Mouse (Mus musculus) T-cell, adult 2 months (primary cell): ENCODE measurements around the gene Resp18.

Experiments
- DNase-seq: peaks from one replicate; pipeline ENCODE4 v3.0.0; 2022; ENCODE audit warnings: low spot score

Resp18 gene

DNA sequence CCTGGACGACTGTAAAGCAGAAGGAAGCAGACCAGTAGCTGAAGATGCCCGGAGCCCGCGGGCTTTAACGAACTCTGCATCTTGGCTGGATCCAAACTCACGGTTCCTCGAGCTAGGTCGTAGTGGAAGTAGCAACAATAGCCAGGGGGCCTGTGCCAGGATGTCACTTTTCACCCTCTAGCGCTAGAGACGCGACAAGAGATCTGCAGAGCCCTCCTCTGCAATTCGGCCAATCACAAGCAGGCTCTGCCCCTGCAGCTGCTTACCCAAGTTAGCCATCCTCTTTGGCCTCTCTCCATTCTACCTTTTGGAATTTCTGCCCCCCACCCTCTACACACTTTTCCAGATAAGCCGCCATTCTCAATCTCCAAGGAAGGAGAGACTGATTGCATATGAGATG is at the start of gene Resp18:
Gene Resp18, minus strand, starts transcription at position 188 of the 400 bp plus-strand sequence.
- DNase-seq = no peak

DNA sequence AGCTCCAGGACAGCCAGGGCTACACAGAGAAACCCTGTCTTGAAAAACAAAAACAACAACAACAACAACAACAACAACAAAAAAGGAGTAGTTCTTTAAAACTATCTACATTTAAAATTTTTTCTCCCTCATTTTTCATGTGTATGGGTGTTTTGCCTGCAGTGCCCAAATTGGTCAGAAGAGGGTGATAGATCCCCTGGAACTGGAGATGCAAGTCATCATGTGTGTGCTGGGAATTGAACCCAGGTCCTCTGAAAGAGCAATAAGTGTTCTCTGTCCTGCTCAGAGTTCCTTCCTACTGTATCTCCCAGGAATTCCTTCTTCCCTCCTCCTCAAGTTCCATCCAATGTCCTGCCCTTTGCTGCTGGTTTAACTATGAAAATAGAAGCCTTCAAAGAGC is 49.2 kb upstream of the Resp18 start:
- DNase-seq = no peak

DNA sequence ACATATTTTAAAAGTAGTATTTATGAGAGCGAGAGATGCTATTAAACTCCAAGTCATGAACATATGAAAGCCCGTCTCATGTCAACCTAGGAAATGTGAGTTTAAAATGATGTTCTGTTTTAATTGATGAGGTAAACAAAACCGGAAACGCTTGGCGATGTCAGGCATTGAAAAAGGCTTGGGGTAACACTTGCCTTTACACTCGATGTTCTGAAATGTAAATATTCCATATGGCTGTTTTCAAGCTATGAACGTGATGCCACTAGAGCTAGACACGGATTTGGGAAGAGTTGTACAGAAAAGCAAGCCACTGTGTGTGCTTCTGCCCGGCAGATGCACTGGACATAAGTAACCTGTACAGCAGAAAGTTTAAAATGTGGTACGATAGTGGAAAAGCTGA is 41.0 kb upstream of the Resp18 start:
- DNase-seq = no peak

DNA sequence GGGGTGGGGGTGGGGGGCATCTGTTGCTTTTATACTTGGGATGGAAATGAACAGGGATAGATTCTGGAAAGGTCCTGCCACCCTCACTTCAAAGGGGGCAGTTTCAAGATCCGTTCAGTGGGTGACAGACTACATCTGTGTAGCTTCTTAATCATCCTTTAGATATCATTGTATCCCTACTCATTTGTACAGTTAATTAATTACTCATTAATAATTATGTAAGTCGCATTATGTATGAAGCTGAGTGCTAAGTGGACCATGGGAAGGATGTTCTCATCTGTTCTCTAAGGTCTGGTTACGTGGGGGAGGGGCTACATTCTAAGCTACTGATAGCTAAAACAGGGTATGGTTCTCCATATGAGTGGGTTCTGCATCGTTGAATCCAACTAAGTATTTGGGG is 40.5 kb upstream of the Resp18 start:
- no peak for DNase-seq

DNA sequence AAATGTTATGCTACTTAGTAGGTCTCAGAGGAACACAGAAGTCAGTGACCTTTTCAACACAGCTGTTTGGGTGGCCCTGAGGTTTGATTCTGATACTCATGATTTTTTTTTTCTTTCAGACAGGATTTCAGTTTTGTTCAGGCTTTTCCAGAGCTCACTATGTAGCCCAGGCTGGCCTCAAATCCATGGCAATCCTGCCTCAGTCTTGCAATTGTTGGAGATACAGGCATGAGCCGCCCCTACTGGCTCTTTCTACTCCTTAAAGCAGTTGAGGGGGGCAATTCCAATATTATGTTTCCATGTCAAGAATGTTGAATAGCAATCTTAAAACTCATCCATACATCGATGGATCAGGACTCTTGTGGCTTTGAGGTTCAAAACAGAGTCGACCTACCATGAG is 40.1 kb upstream of the Resp18 start:
- no peak for DNase-seq

DNA sequence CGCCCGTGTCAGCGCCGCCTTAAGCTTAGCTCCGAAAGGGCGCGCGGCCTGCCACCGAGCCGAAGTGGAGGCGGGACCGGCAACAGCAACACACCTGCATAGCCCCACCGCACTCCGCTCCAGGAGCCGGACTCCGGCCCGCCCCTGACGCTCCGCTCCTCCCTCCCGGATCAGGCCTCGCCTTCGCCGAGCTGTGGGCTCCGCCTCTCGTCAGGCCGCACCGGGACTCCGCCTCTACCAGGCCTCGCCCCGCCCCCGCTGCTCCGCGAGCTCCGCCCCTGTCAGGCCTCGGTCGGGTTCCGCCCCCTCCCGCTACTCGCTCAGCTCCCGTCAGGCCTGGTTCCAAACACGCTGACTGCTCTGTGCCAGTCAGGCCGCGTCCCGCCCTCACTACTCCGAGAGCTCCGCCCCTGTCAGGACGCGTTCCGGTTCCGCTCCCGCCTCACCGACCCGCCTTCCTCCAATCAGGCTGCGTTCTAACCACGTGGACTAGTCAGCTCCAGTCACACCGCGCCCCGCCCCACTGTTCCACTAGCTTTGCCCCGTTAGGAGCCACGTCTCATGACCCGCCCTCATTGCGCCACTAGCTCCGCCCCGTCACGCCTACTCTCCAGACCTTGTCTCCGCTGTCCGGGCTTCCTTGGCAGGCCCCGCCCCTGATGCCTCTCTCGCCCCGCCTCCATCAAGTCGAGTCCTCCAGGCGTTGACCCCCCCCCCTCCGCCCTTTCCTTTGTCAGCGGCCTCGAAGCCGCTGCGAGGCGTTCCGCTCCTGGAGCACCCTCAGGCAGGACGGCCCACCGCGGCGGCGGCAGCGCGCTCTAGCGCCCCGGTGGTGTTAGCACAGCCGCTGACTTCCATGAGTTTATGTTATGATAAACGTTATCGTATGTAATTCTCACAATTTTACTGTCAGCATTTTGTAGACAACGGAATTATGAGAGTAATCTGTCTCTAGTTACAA is 39.3 kb upstream of the Resp18 start, which contains the start of gene Dnpep:
Gene Dnpep, minus strand, starts transcription at position 750 of the 961 bp plus-strand sequence.
- peak; percentile 100 for DNase-seq

DNA sequence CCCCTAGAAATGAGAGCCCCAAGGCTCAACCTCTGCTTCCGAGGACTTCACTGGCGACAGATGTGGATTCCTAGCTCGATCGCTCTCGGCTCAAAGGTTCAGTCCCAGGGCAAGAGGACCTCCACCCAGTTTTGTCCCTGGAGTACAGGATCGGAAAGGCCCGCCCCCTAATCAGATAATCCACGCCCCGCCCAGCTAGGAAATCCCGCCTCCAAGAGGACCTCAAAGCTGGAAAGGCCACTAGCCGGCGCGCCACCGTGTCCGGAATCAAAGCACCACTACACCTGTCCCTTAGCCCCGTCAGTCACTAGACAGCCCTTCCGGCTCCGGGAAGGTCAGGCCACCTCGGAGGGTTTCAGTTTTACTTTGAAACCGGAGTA is 38.6 kb upstream of the Resp18 start:
- DNase-seq = no peak

DNA sequence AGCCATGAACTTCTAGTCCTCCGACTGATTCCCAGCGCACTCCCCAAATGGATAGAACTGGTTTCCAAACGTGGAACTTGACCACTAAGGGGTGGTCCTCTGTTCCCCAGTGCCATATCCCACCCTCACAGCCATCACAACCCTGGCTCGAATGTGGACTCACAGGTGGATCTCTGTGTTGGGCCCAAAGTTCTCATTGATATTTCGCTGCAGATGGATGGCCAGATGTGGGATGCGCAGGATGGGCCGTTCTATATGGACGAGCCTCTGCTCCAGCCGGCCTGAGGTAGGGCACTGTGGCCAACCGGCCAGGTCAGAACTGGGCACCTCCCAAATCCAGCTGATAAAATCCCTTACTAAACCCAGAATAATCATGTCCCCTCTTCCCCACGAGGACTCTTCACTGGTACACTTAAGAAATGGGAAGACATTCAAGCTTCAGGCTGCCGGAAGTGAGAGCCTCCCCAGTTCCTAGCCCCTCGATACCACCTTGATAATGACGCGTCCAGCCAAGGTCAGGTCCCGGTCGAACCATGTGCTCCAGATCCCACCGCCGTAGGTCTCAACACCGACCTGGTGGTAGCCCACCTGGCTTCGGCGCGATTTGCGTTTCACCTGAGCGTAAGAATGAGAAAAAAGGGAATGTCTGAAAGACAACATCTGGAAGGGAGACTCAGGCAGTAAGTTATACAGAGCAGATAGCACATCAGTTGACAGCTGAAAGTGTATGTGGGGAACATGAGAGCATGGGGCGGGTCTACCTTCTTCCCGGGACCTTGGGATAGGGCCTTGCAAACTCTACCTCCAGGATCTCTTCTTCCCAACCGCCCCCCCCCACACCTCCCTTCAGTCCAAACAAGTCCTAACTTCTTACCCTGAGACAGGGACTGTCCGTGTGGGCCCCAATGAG is 37.5 kb upstream of the Resp18 start:
- no peak for DNase-seq

DNA sequence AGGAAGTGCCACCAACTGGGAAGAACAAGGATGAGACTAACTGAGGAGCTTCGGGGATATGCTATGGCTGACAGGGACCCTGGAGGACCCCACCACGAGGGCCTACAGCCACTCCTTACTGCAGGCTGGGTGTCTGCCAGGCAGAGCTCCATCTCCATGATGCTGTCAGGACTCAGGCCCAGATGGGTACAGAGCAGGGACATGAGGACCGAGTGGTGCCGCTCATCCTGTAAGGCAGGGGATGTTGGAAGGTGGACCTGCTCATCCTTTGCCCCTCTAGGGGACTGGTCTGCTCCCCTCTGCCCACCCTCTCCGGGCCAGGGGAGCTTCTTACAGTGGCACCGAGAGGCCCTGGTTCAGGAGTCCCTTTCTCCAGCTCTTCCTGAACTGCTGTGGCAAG is 36.8 kb upstream of the Resp18 start:
- DNase-seq = no peak

DNA sequence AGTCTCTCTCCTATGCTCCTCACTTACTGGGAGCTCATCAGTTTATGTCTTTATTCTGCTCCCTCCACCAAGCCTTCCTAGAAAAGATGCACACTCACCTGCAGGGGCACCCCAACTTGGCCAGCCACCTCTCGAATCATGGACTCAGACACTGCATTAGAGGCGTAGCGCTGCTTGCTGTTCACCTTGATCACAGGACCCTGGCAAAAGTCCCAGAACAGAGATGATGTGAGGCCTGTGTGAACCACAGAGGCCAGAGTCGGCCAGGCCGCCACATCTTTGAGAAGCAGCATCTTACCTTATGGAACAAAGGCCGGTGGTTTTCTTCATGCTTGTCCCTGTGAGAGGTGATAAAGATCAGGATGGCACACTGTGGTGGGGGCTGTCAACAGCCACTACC is 33.5 kb upstream of the Resp18 start:
- DNase-seq = no peak

DNA sequence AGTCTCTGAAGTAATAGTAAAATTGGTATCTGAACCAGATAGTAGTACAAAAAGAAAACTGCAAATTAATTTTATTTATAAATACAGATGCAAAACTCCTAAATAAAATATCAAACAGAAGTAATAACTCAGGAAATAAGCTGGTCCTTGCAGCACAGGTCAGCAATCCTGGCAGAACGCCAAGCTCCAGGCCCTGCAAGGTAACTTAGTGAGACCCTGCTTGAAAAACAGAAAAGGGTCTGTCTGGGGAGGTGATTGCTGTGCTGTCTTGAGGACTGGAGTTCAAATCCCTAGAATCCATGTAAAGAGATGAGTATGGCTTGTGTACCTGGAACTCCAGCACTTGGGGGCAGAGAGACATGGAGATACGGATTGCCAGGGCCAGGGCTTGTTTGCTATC is 26.4 kb upstream of the Resp18 start:
- no peak for DNase-seq

DNA sequence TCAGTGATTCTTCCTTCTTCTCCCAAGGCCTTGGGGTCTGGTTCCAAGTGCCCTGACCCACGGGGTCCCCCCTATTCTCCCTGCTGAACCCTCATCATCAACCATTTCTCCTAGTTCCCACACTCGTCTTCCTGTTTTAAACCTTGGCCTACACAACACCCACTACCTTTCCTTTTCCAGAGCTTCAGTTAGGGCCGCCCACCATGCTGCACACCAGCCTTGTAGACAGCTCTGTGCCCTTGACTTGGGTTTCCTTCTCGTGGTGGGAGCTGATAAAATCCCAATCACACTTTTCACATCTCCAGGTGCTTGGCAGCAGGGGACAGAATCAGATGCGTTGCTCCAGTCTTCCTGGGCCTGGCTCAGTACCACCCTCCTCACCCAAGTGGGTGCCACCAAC is 16.1 kb upstream of the Resp18 start:
- DNase-seq = no peak

DNA sequence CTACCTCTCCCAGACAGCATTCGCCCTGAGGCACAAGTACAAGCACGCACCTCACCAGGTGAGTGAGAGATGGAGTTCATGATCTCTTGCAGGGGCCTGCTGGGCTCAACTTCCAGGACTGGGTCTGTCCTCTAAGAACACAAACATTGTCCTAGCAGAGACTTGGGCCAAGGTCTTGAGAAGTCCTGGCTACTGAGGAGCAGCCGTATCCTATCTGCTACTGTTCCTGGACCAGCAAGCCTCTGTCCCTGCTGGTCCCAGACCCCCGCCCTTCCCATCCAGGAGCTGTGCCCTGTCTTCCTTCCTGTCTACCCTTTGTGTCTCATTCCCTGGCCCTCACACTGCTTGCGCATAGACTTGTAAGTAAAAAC is 15.1 kb upstream of the Resp18 start:
- DNase-seq = no peak

DNA sequence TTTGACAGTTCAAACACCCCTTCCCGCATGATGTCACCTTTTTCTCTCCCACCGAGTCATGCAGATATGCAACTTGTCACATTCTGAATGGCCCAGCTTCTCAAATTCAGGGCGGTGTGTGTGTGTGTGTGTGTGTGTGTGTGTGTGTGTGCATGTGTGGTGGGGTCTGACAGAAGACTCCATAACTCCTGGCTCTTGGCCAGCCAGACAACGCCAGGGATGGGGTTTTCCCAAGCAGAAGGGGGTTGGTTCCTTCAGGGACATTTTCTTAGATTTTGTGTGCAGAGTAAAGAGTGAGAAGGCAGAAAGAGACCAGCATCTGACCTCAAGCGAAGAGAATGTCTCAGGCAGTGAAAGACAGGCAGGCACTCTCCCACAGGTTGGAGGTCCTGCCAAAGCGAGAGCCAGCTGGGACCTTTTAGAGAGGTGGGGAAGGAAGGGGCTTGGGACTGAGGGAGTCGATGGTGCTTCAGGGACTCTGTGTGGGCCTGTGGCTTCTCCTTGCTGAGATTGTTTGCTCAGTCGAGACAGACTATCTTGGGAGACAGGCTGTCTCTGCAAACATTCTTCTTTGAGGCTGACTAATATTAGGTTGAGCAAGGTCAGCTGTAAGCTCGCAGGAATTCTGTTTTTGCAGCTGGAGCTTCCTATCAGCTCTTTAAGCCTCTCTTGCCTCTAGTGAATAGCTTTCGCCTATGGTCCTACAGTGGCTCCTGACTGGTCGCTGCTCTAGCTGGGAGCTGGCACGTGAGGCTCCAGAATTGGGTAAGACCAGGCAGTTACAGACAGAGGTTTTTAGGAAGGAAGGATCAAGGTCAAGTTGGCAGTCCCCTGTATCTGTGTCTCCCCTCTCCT is 14.5 kb upstream of the Resp18 start:
- DNase-seq = no peak

DNA sequence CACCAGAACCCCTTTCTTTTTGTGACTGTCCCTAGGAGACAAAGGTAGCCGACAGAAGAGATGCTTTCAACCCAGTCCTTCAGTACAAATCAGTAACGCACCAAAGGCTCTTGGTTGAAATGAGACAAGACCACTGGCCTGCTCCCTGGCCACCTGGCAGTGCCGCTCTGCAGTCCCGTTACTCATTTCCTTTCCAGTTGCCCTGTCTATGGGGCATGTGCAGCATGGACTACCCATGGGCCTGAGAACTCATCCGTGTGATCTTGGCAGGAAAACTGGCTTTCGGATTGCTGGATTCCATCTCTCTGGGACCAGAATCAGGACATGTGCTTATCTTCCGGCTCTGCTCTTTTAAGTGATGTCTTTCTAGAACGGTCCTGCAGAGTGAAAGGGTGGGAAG is 13.1 kb upstream of the Resp18 start:
- DNase-seq = no peak

DNA sequence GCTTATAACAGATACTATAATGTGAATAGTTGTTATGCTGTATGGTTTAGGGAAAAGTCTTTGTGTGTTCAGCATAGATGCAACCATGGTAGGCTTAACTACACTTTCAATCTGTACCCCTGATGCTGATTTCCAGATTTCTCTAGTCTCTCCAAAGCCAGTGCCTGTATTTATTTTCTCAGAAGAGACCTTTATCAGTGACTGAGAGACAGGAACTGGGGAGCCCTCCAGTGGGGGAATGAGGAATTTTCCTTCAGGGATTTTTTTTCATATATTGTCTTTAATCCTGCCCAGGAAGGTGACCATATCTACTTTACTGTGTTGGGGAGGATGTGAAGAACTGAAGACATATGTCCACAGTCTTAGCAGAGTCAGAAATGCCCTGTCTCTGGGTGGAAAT is 12.4 kb upstream of the Resp18 start:
- DNase-seq = no peak

DNA sequence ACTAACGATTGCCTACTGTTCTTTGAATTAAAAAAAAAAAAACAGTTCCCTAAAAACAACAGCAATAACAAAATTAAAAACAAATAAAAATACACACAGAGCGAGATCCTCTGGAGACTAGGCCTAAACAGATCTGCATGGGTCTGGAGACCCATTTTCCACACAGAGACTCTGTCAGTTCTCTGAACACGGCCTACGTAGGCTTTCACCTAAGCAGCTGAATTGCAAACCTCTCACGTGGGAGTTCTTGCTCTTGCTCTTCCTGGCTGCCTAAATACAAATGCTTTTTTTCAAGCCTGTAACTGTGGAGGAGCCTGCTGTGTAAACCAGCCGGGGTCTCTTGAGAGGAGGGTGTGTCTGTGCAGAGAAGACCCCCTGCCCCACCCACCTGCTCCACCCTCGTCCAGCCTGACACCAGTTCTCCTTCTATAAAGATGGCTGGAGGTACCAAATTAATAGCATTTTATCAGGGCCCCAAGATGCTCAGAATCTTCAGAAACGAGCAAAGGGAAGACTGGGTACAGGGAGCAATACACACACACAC is 11.7 kb upstream of the Resp18 start:
- no peak for DNase-seq

DNA sequence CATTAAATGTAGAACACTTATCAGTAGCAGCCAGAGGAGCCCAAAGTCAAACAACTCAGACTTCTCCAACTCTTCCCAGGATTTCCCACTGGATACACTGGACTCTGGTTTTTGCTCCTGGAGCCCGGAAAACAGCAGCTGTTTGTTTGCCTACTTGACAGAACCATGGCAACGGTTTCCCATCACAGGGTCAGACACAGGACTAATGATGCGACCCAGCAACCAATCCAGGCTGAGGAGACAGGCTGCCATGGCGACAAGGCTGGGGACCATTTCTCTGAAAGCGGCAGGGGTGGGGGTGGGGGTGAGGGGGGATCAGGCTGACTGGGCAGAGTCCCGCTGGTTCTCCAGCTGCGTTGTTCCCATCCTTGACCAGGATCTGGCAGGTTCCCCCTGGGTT is 11.2 kb upstream of the Resp18 start:
- no peak for DNase-seq

DNA sequence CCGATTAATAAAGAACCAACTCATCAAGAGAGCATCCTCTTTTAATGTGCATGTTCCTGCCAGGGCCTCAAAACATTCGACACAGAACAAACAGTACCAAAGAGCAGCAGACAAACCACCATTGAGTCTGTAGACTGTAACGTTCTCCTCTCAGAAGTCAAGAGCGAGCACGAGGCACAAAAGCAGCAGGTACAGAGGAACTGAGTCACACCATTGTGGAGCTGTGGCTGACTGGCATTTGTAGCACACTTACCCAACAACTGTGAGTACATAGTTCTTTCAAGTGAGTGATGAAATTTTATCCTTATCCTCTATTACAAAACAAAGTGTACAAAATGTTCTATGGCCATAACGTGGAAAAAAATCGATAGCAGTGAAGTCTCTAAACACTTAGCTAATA is 6.7 kb upstream of the Resp18 start:
- DNase-seq = no peak

DNA sequence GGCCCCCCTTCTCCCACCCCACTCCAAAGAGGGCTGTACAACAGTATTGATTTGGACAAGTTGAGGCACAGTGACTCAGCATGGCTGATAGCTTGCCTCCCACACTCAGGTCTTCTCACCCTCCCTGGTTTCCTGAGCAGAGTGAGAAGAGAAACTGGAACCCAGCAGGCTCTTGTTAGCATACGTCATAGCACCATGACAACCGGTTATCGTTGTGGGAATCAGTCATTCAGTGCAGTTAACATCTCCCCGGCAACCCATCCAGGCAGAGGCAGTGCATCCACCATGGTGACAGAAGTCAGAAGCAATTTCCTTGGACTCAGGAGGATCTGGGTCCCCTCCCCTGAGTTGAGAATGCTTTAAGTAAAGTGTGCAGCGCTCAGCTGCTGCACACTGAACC is 4.8 kb upstream of the Resp18 start:
- DNase-seq = no peak
